Mouse (Mus musculus) gastrocnemius, postnatal 14 days (tissue): ENCODE results near the gene Rce1. TPM values are rescaled to one million over a fixed set of nuclear protein-coding genes. Genes with fewer than 3 reads are reported as not detected.
A peak's percentile ranks its signal among the peaks of the same experiment; 100 is the strongest.
"Not testable (repeated sequence)": the region's sequence is repeated elsewhere in the genome, so short reads cannot be mapped to it uniquely, and the experiment has no call there.

Experiments
- DNase-seq: peaks from one replicate; pipeline ENCODE4 v3.0.0; 2021; ENCODE audit warnings: mixed read lengths
- intact Hi-C: fragments of 180-260 bp; cut with DNase I; formaldehyde crosslinking; loops from one replicate; pipeline ENCODE4 v1.15.1; 2025; ENCODE audit warnings: low total_unique reads
- total RNA-seq, 2 experiments: library from RNA; stranded (reverse); gene quantifications; 2 replicates each; pipeline ENCODE4 v1.2.3; 2021

Gene Rce1
- total RNA-seq, 2 experiments from 2014 or later, result 5.8 to 7.1 TPM

- intact Hi-C loops, result no loop called here
- peak; percentile 86 for DNase-seq
Measured at GRCm38 (mm10) chr19:4615151-4616093, 10.0 kb downstream of the Rce1 start, which contains the start of gene Lrfn4. Gene Lrfn4 (minus strand): TSS chr19:4615667.

- intact Hi-C loops, result no loop called here
Measured at GRCm38 (mm10) chr19:4614305-4615150, 10.9 kb downstream of the Rce1 start.

GRCm38 (mm10) chr19:4613464-4614304 lies 11.8 kb downstream of the Rce1 start:
- DNase-seq, result no peak
- intact Hi-C loops, result no loop called here

More at GRCm38 (mm10) chr19:4614305-4615150, 10.9 kb downstream of the Rce1 start:
- no peak for DNase-seq

- DNase-seq, result no peak
- intact Hi-C loops, result no loop called here
Measured at GRCm38 (mm10) chr19:4612181-4612961, 13.1 kb downstream of the Rce1 start.

- DNase-seq, result peak; percentile 34
- intact Hi-C loops, result no loop called here
Measured at GRCm38 (mm10) chr19:4610109-4610508, 15.3 kb downstream of the Rce1 start.

GRCm38 (mm10) chr19:4608511-4608910 lies 16.9 kb downstream of the Rce1 start:
- intact Hi-C loops, result no loop called here
- DNase-seq, result no peak

GRCm38 (mm10) chr19:4607406-4607805 lies 18.0 kb downstream of the Rce1 start:
- intact Hi-C loops, result no loop called here
- no peak for DNase-seq

- DNase-seq, result no peak
- intact Hi-C loops, result no loop called here
Measured at GRCm38 (mm10) chr19:4605654-4606053, 19.8 kb downstream of the Rce1 start.

- intact Hi-C loops, result no loop called here
- DNase-seq, result no peak
Measured at GRCm38 (mm10) chr19:4603801-4604723, 21.4 kb downstream of the Rce1 start.

GRCm38 (mm10) chr19:4602459-4602858 lies 23.0 kb downstream of the Rce1 start:
- intact Hi-C loops, result no loop called here
- no peak for DNase-seq

GRCm38 (mm10) chr19:4596071-4596470 lies 29.4 kb downstream of the Rce1 start:
- DNase-seq, result no peak
- intact Hi-C loops, result no loop called here

- intact Hi-C loops, result no loop called here
- no peak for DNase-seq
Measured at GRCm38 (mm10) chr19:4593792-4594522, 31.5 kb downstream of the Rce1 start.

- intact Hi-C loops, result no loop called here
- no peak for DNase-seq
Measured at GRCm38 (mm10) chr19:4590025-4590424, 35.4 kb downstream of the Rce1 start.

GRCm38 (mm10) chr19:4589081-4589480 lies 36.4 kb downstream of the Rce1 start:
- intact Hi-C loops, result no loop called here
- DNase-seq, result no peak

- no peak for DNase-seq
- intact Hi-C loops, result no loop called here
Measured at GRCm38 (mm10) chr19:4588430-4588829, 37.0 kb downstream of the Rce1 start.

GRCm38 (mm10) chr19:4587426-4587825 lies 38.0 kb downstream of the Rce1 start:
- intact Hi-C loops, result no loop called here
- no peak for DNase-seq

- DNase-seq, intact Hi-C loops: not testable (repeated sequence)
Measured at GRCm38 (mm10) chr19:4586783-4587182, 38.7 kb downstream of the Rce1 start.
